ENCODE assay signal across 8 mouse cellular contexts in the genomic region with DNA sequence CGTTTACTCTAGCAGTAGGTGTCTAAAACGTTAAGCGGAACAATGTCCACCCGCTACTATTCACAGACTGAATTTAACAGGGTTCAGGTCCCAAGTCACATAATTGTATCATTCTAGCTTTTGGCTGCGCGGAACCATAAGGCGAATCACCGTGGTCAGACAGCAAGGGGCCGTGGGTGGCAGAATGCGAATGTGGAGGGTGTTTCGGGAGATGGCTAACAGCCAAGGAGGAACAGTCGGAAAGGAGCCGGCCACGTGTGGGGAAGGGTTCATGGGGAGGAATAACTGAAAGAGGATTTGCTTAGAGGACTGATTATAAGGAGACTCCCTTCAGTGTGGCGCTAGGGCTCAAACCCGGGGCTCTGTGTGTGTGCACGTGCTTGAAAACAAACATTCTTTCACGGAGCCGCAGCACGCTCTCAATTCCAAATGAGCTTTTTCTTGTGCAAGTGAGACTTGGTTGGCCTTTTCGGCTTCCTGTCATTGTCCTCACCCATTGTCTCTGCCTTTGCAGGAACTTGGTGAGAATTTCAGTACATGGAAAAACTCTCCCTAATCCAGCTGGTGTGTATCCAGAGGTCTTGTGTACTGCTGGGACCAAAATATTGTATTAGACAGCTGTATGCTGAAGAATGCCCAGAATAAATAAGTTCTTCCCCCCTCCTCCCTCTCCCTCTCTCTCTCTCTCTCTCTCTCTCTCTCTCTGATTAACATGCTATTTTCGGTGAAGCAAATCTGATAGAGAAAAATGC.
DNase-seq lines count a peak whose midpoint lies in the region; ATAC-seq and TF ChIP-seq lines count a peak whose summit lies in the region.

No protein-coding gene starts in this region.

- H3K4me2 ChIP-seq in intestine, embryonic 16.5 days (ENCODE audit: low read depth, low read length) = peak overlapping the region; percentile 50
- H3K4me2 ChIP-seq in lung, embryonic 15.5 days = peak overlapping the region; percentile 50

- peak overlapping the region; percentile 48; the same call in 1 of the 2 replicates for H3K9ac ChIP-seq in intestine, embryonic 16.5 days (ENCODE audit: low read depth, low read length)
- H3K9ac ChIP-seq in lung, embryonic 15.5 days = no peak overlapping the region

- ATAC-seq in intestine, embryonic 16.5 days = peak; percentile 50; the same call in 1 of the 2 replicates
- ATAC-seq in lung, embryonic 15.5 days (ENCODE audit: borderline replicate concordance, extremely low read depth, low FRiP score, low TSS enrichment) = peak; percentile 69

- H3K4me1 ChIP-seq in cortical plate, adult 2 months (ENCODE audit: control insufficient read depth, insufficient read depth, low read length) = no peaks in the 10 kb centered on the region
- H3K4me1 ChIP-seq in intestine, embryonic 16.5 days (ENCODE audit: control insufficient read depth, insufficient read depth, low read length) = peaks cover 3% of the 10 kb centered on the region; the same call in 1 of the 2 replicates
- peaks cover 6% of the 10 kb centered on the region; the same call in 1 of the 2 replicates for H3K4me1 ChIP-seq in lung, embryonic 15.5 days
- peaks cover 3% of the 10 kb centered on the region for H3K4me1 ChIP-seq in olfactory bulb, adult 2 months (ENCODE audit: control insufficient read depth, insufficient read depth, low read length)

- no peak for TF ChIP-seq POLR2A in cortical plate, adult 2 months (IDR thresholded peaks at IDR 0.05; ENCODE audit: extremely low read depth, insufficient read depth, low read length)
- TF ChIP-seq POLR2A in olfactory bulb, adult 2 months (IDR thresholded peaks at IDR 0.05; ENCODE audit: insufficient read depth, low read depth, low read length) = no peak

- no peaks in the 10 kb centered on the region for H3K36me3 ChIP-seq in intestine, embryonic 16.5 days (ENCODE audit: control insufficient read depth, insufficient read depth, low read length)
- no peaks in the 10 kb centered on the region for H3K36me3 ChIP-seq in lung, embryonic 15.5 days

- no peak overlapping the region for H3K27ac ChIP-seq in cortical plate, adult 2 months (ENCODE audit: insufficient read depth, low read length)
- H3K27ac ChIP-seq in intestine, embryonic 16.5 days (ENCODE audit: low read length) = peak overlapping the region; percentile 61
- H3K27ac ChIP-seq in lung, embryonic 15.5 days = peak overlapping the region; percentile 46
- H3K27ac ChIP-seq in olfactory bulb, adult 2 months (ENCODE audit: insufficient read depth, low read depth, low read length) = no peak overlapping the region

- peak; percentile 25 for DNase-seq in cerebellum, adult 9-11 months
- DNase-seq in cerebellum, adult 11-12 months = no peak
- DNase-seq in heart, adult 18-20 months = peak; percentile 64 to 75
- DNase-seq in adrenal gland, postnatal 25 days = no peak

- H3K27me3 ChIP-seq in intestine, embryonic 16.5 days (replicated peaks; ENCODE audit: control insufficient read depth, insufficient read depth, low read length) = no peaks in the 10 kb centered on the region
- H3K27me3 ChIP-seq in lung, embryonic 15.5 days = no peaks in the 10 kb centered on the region

- no peak for TF ChIP-seq CTCF in cortical plate, adult 2 months (IDR thresholded peaks at IDR 0.05; ENCODE audit: extremely low read depth, insufficient read depth, low read length)
- TF ChIP-seq CTCF in olfactory bulb, adult 2 months (IDR thresholded peaks at IDR 0.05; ENCODE audit: insufficient read depth, low read depth, low read length) = no peak

- 0 out of 2 replicates have a peak overlapping the region, but pooled peaks have one; percentile 8 for H3K4me3 ChIP-seq in cortical plate, adult 2 months (ENCODE audit: insufficient read depth, low read length)
- no peak overlapping the region; the same call in 1 of the 2 replicates for H3K4me3 ChIP-seq in intestine, embryonic 16.5 days (ENCODE audit: low read length)
- H3K4me3 ChIP-seq in lung, embryonic 15.5 days = peak overlapping the region; percentile 21
- peak overlapping the region; percentile 38 for H3K4me3 ChIP-seq in olfactory bulb, adult 2 months (ENCODE audit: insufficient read depth, low read depth, low read length)

- 44% methylated on average over 22 of the region's 22 CpGs for WGBS in intestine, embryonic 16.5 days
- 34% methylated on average over 22 of the region's 22 CpGs for WGBS in lung, embryonic 15.5 days
- 11% methylated on average over 22 of the region's 22 CpGs for WGBS in olfactory bulb, adult 2 months

- no peaks in the 10 kb centered on the region for H3K9me3 ChIP-seq in intestine, embryonic 16.5 days (ENCODE audit: control insufficient read depth, low read length)
- H3K9me3 ChIP-seq in lung, embryonic 15.5 days = no peaks in the 10 kb centered on the region

Comparison
In these comparisons a context has a peak if more than half of its experiments do, and no peak if none do; other contexts are left out.
1. DNase-seq: peak in cerebellum, adult 9-11 months (single experiment) and heart, adult 18-20 months (2 of 2); none in cerebellum, adult 11-12 months (single experiment) and adrenal gland, postnatal 25 days (single experiment).
2. H3K27ac ChIP-seq: peak in intestine, embryonic 16.5 days (single experiment) and lung, embryonic 15.5 days (single experiment); none in cortical plate, adult 2 months (single experiment) and olfactory bulb, adult 2 months (single experiment).